Mouse (Mus musculus) layer of hippocampus, postnatal 14 days (tissue): ENCODE measurements at regions not wholly inside any gene's neighbourhood (a gene's known extent, or its start where the extent isn't known, plus 50 kb on each side); places are given as distances from the start of the nearest gene placed in this dataset.
"Not testable (repeated sequence)": the region's sequence is repeated elsewhere in the genome, so short reads cannot be mapped to it uniquely, and the experiment has no call there.

Experiments
- DNase-seq, 2 experiments: peaks; one replicate each; pipeline ENCODE4 v3.0.0; 2021 to 2022; ENCODE audit warnings: low spot score in 2 of 2, mixed read lengths in 1 of 2

GRCm38 (mm10) chr10:15321480-15321879, 603.5 kb upstream of the Gje1 start:
- DNase-seq = no peak

- DNase-seq = no peak
Measured at GRCm38 (mm10) chr10:15317017-15317607, 599.1 kb upstream of the Gje1 start.

GRCm38 (mm10) chr10:15310650-15311049, 592.6 kb upstream of the Gje1 start:
- no peak for DNase-seq

- no peak for DNase-seq
Measured at GRCm38 (mm10) chr10:15305811-15306473, 587.9 kb upstream of the Gje1 start.

- DNase-seq = peak; percentile 71 to 77
Measured at GRCm38 (mm10) chr10:15300199-15301085, 582.4 kb upstream of the Gje1 start.

GRCm38 (mm10) chr10:15299331-15300198, 581.6 kb upstream of the Gje1 start:
- no peak for DNase-seq

GRCm38 (mm10) chr10:15297257-15297656, 579.2 kb upstream of the Gje1 start:
- DNase-seq = no peak

GRCm38 (mm10) chr10:15294125-15294524, 576.1 kb upstream of the Gje1 start:
- no peak for DNase-seq

GRCm38 (mm10) chr10:15263337-15263736, 545.3 kb upstream of the Gje1 start:
- not testable (repeated sequence) for DNase-seq

- DNase-seq = not testable (repeated sequence)
Measured at GRCm38 (mm10) chr10:15262282-15262681, 544.3 kb upstream of the Gje1 start.

GRCm38 (mm10) chr10:15249402-15250086, 531.5 kb upstream of the Gje1 start:
- no peak for DNase-seq

GRCm38 (mm10) chr10:15248899-15249298, 530.9 kb upstream of the Gje1 start:
- DNase-seq = no peak

GRCm38 (mm10) chr10:15244376-15245262, 526.6 kb upstream of the Gje1 start:
- no peak for DNase-seq

GRCm38 (mm10) chr10:15243460-15243859, 525.4 kb upstream of the Gje1 start:
- no peak for DNase-seq

GRCm38 (mm10) chr10:15218883-15219282, 500.9 kb upstream of the Gje1 start:
- DNase-seq = no peak

GRCm38 (mm10) chr10:15179585-15179984, 461.6 kb upstream of the Gje1 start:
- DNase-seq = no peak

- no peak for DNase-seq
Measured at GRCm38 (mm10) chr10:15174421-15174820, 456.4 kb upstream of the Gje1 start.

GRCm38 (mm10) chr10:15172558-15172957, 454.5 kb upstream of the Gje1 start:
- DNase-seq = peak in 1 of 2 experiments; percentile 12

GRCm38 (mm10) chr10:15140703-15141102, 422.7 kb upstream of the Gje1 start:
- no peak for DNase-seq
